Mouse (Mus musculus) MEL (cell line): ENCODE measurements at regions not wholly inside any gene's neighbourhood (a gene's known extent, or its start where the extent isn't known, plus 50 kb on each side); places are given as distances from the start of the nearest gene placed in this dataset.

Experiments used
- CTCF ChIP-seq, 3 experiments: IDR thresholded peaks in 2 of 3; conservative IDR thresholded peaks in 1 of 3; 2 replicates each; pipeline ENCODE4 v1.5.1; 2011 to 2012; ENCODE audit warnings: low read length in 3 of 3, low read depth in 2 of 3, mild to moderate bottlenecking in 2 of 3, improper control_type of control experiment in 1 of 3, inconsistent platforms in 1 of 3, mixed read lengths in 1 of 3, moderate library complexity in 1 of 3; ENCODE audit not compliant: control insufficient read depth in 1 of 3, insufficient read depth in 1 of 3, poor library complexity in 1 of 3, severe bottlenecking in 1 of 3
- GATA1 ChIP-seq: IDR thresholded peaks from 2 replicates; pipeline ENCODE4 v1.6.1; 2011; ENCODE audit warnings: low read depth, low read length, improper control_type of control experiment
- MAFK ChIP-seq: IDR thresholded peaks from 2 replicates; pipeline ENCODE4 v1.6.1; 2011; ENCODE audit warnings: low read depth, mild to moderate bottlenecking, low read length, improper control_type of control experiment, borderline replicate concordance
- MAX ChIP-seq: IDR thresholded peaks from 2 replicates; pipeline ENCODE4 v1.6.1; 2011; ENCODE audit warnings: low read length, improper control_type of control experiment
- POLR2A ChIP-seq, 2 experiments: IDR thresholded peaks; 2 replicates each; pipeline ENCODE4 v1.6.1; 2011 to 2012; ENCODE audit warnings: low read length in 2 of 2, mild to moderate bottlenecking in 2 of 2, control low read depth in 1 of 2, improper control_type of control experiment in 1 of 2, low read depth in 1 of 2, moderate library complexity in 1 of 2; ENCODE audit not compliant: control insufficient read depth in 1 of 2, insufficient read depth in 1 of 2, poor library complexity in 1 of 2
- UBTF ChIP-seq: IDR thresholded peaks from 2 replicates; pipeline ENCODE4 v1.6.1; 2012; ENCODE audit warnings: low read depth, mild to moderate bottlenecking, inconsistent platforms, low read length, improper control_type of control experiment, moderate library complexity, borderline replicate concordance; ENCODE audit not compliant: insufficient read depth

DNA sequence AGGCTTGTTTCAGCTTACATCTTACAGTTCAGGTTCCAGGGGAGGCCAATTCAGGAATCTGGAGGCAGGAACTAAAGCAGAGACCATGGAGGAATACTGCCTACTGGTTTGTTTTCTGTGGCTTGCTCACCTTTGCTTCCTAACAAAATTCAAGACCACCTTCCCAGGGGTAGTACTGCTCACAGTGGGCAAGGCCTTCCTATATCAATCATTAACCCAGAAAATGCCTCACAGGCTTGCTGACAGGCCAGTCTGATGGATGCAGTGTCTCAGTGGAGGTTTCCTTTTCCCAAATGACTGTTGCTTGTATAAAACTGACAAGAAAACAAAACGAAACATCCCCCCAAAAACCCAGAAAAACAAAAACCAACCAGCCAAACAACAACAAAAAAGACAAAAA, 95.8 kb upstream of the Klf13 start:
- TF ChIP-seq CTCF (IDR thresholded peaks at IDR 0.05 in 2 of 3, conservative IDR thresholded peaks at IDR 0.05 in 1 of 3; ENCODE audit: control insufficient read depth in 1 of 3, insufficient read depth in 1 of 3, low read depth in 2 of 3, low read length in 3 of 3, poor library complexity in 1 of 3, severe bottlenecking in 1 of 3) (no peak), MAFK (no peak), MAX (no peak), POLR2A (IDR thresholded peaks at IDR 0.05; ENCODE audit: control insufficient read depth in 1 of 2, insufficient read depth in 1 of 2, low read depth in 1 of 2, low read length in 2 of 2, poor library complexity in 1 of 2) (no peak), GATA1 (no peak), UBTF (no peak)
